Mouse (Mus musculus) embryonic facial prominence, embryonic 15.5 days (tissue): Measurements from ENCODE around the gene Ehd1. TPM values are rescaled to one million over a fixed set of nuclear protein-coding genes. Genes with fewer than 3 reads are reported as not detected.

ENCODE experiments used
- ATAC-seq: fragments of 200-750 bp; cut with Nextera tagmentation; 2 replicates; pipeline ENCODE4 v1.8.0; 2017; ENCODE audit warnings: low read depth, moderate TSS enrichment; ENCODE audit not compliant: insufficient number of reproducible peaks, low FRiP score, low TSS enrichment
- H3K27ac ChIP-seq: fragments of 300-500 bp; sonication (generic); replicated peaks from 2 replicates; pipeline ENCODE4 v1.5.1; 2015; ENCODE audit warnings: mild to moderate bottlenecking, inconsistent platforms
- H3K27me3 ChIP-seq: fragments of 300-500 bp; sonication (generic); 2 replicates; pipeline ENCODE4 v1.6.1; 2015; ENCODE audit warnings: inconsistent platforms
- H3K36me3 ChIP-seq: fragments of 300-500 bp; sonication (generic); 2 replicates; pipeline ENCODE4 v1.6.1; 2015; ENCODE audit warnings: mild to moderate bottlenecking, inconsistent platforms
- H3K4me1 ChIP-seq: fragments of 300-500 bp; sonication (generic); 2 replicates; pipeline ENCODE4 v1.6.1; 2015; ENCODE audit warnings: inconsistent platforms
- H3K4me2 ChIP-seq: fragments of 300-500 bp; sonication (generic); replicated peaks from 2 replicates; pipeline ENCODE4 v1.6.1; 2015; ENCODE audit warnings: mild to moderate bottlenecking, inconsistent platforms
- H3K4me3 ChIP-seq: fragments of 300-500 bp; sonication (generic); replicated peaks from 2 replicates; pipeline ENCODE4 v1.5.1; 2015; ENCODE audit warnings: mild to moderate bottlenecking, inconsistent platforms
- H3K9ac ChIP-seq: fragments of 300-500 bp; sonication (generic); 2 replicates; pipeline ENCODE4 v1.6.1; 2015; ENCODE audit warnings: inconsistent platforms
- H3K9me3 ChIP-seq: fragments of 300-500 bp; sonication (generic); replicated peaks from 2 replicates; pipeline ENCODE4 v1.6.1; 2016; ENCODE audit warnings: inconsistent platforms
- WGBS: fragments of 180-500 bp; shearing (Covaris S2); methylation state at CpG from one replicate; pipeline ENCODE4 v1.1.7; 2015; 5-methylcytosine and 5-hydroxymethylcytosine counted together
- microRNA counts: library from miRNA; unstranded; fragments of <30 nt; microRNA quantifications from one replicate; lab custom pipeline; 2016
- microRNA-seq: library from miRNA; unstranded; fragments of <30 nt; microRNA quantifications from one replicate; pipeline ENCODE4, GENCODE M21; 2016; ENCODE audit warnings: borderline number of aligned reads
- polyA plus RNA-seq: library from polyadenylated mRNA; unstranded; fragments of >200 nt; fragmentation: Nextera tagmentation; extraction: Ambion mirVana; gene quantifications from 2 replicates; pipeline ENCODE4 v1.2.1, GENCODE M21; 2015

Gene Ehd1
- polyA plus RNA-seq, 1 experiment from 2014 or later: 77.2 TPM

- 87% methylated on average over 4 of the region's 4 CpGs for WGBS
- H3K4me1 ChIP-seq: peaks cover 19% of the 10 kb centered on the region
- H3K36me3 ChIP-seq: peaks cover 51% of the 10 kb centered on the region
- no peak for ATAC-seq
- no peak overlapping the region for H3K4me3 ChIP-seq
- H3K4me2 ChIP-seq: no peak overlapping the region
- no peaks in the 10 kb centered on the region for H3K9me3 ChIP-seq
- H3K27me3 ChIP-seq: no peaks in the 10 kb centered on the region
- H3K27ac ChIP-seq: no peak overlapping the region
- H3K9ac ChIP-seq: no peak overlapping the region
Measured at GRCm38 (mm10) chr19:6347615-6348014, 71.1 kb downstream of the Ehd1 start.

- Histone ChIP-seq H3K36me3 (peaks cover 58% of the 10 kb centered on the region), H3K9ac (0 out of 2 replicates have a peak overlapping the region, but pooled peaks have one; percentile 4), H3K4me2 (no peak overlapping the region), H3K4me3 (no peak overlapping the region), H3K27me3 (no peaks in the 10 kb centered on the region), H3K9me3 (no peaks in the 10 kb centered on the region), H3K4me1 (peaks cover 19% of the 10 kb centered on the region), H3K27ac (0 out of 2 replicates have a peak overlapping the region, but pooled peaks have one; percentile 28)
- WGBS: 50% methylated on average over 9 of the region's 9 CpGs
- ATAC-seq: no peak
Measured at GRCm38 (mm10) chr19:6348717-6349116, 72.2 kb downstream of the Ehd1 start.

- no peaks in the 10 kb centered on the region for H3K9me3 ChIP-seq
- no peak overlapping the region for H3K4me2 ChIP-seq
- peaks cover 57% of the 10 kb centered on the region for H3K36me3 ChIP-seq
- no peak for ATAC-seq
- H3K4me1 ChIP-seq: peaks cover 19% of the 10 kb centered on the region
- 19% methylated on average over 14 of the region's 14 CpGs for WGBS
- H3K27ac ChIP-seq: 0 out of 2 replicates have a peak overlapping the region, but pooled peaks have one; percentile 28
- H3K4me3 ChIP-seq: no peak overlapping the region
- 0 out of 2 replicates have a peak overlapping the region, but pooled peaks have one; percentile 4 for H3K9ac ChIP-seq
- no peaks in the 10 kb centered on the region for H3K27me3 ChIP-seq
Measured at GRCm38 (mm10) chr19:6349215-6349983, 72.9 kb downstream of the Ehd1 start.

MicroRNAs encoded within 50 kb of the gene (microRNA counts, 519-probe panel; counts per million panel counts)
- microRNA mmu-miR-192 (lab: Ali Mortazavi, UCI): 1,953 counts per million, percentile 36 among the panel's probes with 10 or more counts

Small RNA genes lying within 50 kb of the gene (microRNA-seq; reads per million reads assigned to microRNA genes)
- gene Mir192: 86.9 reads per million, percentile 53 among the genes with 10 or more reads in this experiment
- gene Mir194-2: 44.5 reads per million, percentile 44 among the genes with 10 or more reads in this experiment
- gene Mir6989: not detected

Other genes with a start within 250 kb of the Ehd1 start
- 34.2 and 39.8 TPM in 2 replicates for gene Syvn1, start 230.1 kb upstream of the Ehd1 start, polyA plus RNA-seq
- gene Mrpl49, start 218.9 kb upstream of the Ehd1 start, polyA plus RNA-seq: 66.8 and 67.1 TPM in 2 replicates
- gene Fau, start 218.9 kb upstream of the Ehd1 start, polyA plus RNA-seq: 809 and 853 TPM in 2 replicates
- gene Znhit2, start 215.5 kb upstream of the Ehd1 start, polyA plus RNA-seq: 37.1 and 41.1 TPM in 2 replicates
- 21.7 and 24.6 TPM in 2 replicates for gene Tm7sf2, start 208.4 kb upstream of the Ehd1 start, polyA plus RNA-seq
- 75.9 and 76.4 TPM in 2 replicates for gene Vps51, start 199.5 kb upstream of the Ehd1 start, polyA plus RNA-seq
- gene Tmem262, start 196.7 kb upstream of the Ehd1 start, polyA plus RNA-seq: not detected in 2 replicates
- 1.9 and 2.1 TPM in 2 replicates for gene Gm28374, start 194.5 kb upstream of the Ehd1 start, polyA plus RNA-seq
- 86.9 and 90.9 TPM in 2 replicates for gene Zfpl1, start 191.8 kb upstream of the Ehd1 start, polyA plus RNA-seq
- gene Cdca5, start 191.7 kb upstream of the Ehd1 start, polyA plus RNA-seq: 27.7 and 29.0 TPM in 2 replicates
- not detected in 2 replicates for gene AC131692.1, start 182.3 kb upstream of the Ehd1 start, polyA plus RNA-seq
- gene Naaladl1, start 170.9 kb upstream of the Ehd1 start, polyA plus RNA-seq: 0.25 TPM in 2 replicates
- 48.4 and 48.6 TPM in 2 replicates for gene Sac3d1, start 158.1 kb upstream of the Ehd1 start, polyA plus RNA-seq
- 37.9 and 38.5 TPM in 2 replicates for gene Snx15, start 148.4 kb upstream of the Ehd1 start, polyA plus RNA-seq
- gene Batf2, start 135.7 kb upstream of the Ehd1 start, polyA plus RNA-seq: 0.19 and 0.39 TPM in 2 replicates
- gene Arl2, start 135.2 kb upstream of the Ehd1 start, polyA plus RNA-seq: 98.5 and 100 TPM in 2 replicates
- gene Majin, start 92.3 kb upstream of the Ehd1 start, polyA plus RNA-seq: 0.11 and 0.13 TPM in 2 replicates
- gene Gpha2, start 50.3 kb upstream of the Ehd1 start, polyA plus RNA-seq: 2.5 and 3.3 TPM in 2 replicates
- 39.2 and 39.7 TPM in 2 replicates for gene Ppp2r5b, start 40.9 kb upstream of the Ehd1 start, polyA plus RNA-seq
- 10.3 and 11.0 TPM in 2 replicates for gene Atg2a, start 35.1 kb upstream of the Ehd1 start, polyA plus RNA-seq
- gene Cdc42bpg, start 29.7 kb downstream of the Ehd1 start, polyA plus RNA-seq: 1.5 and 2.5 TPM in 2 replicates
- 82.1 and 91.7 TPM in 2 replicates for gene Men1, start 58.3 kb downstream of the Ehd1 start, polyA plus RNA-seq
- 15.6 and 16.7 TPM in 2 replicates for gene Map4k2, start 64.4 kb downstream of the Ehd1 start, polyA plus RNA-seq
- gene Sf1, start 87.0 kb downstream of the Ehd1 start, polyA plus RNA-seq: 132 and 145 TPM in 2 replicates
- 35.6 and 38.9 TPM in 2 replicates for gene Pygm, start 107.7 kb downstream of the Ehd1 start, polyA plus RNA-seq
- gene Rasgrp2, start 122.6 kb downstream of the Ehd1 start, polyA plus RNA-seq: 39.9 and 45.0 TPM in 2 replicates
- 1.7 and 1.8 TPM in 2 replicates for gene Nrxn2, start 142.0 kb downstream of the Ehd1 start, polyA plus RNA-seq